In genomic region chr19:44749061-44749990, GRCm38 (mm10) we compare ENCODE assay signal across 24 mouse cellular contexts. TPM values are rescaled to one million over a fixed set of nuclear protein-coding genes. Genes with fewer than 3 reads are reported as not detected.
DNase-seq lines count a peak whose midpoint lies in the region; ATAC-seq and TF ChIP-seq lines count a peak whose summit lies in the region.
"Had no signal": no experiment of that assay in that cellular context is flagged by ENCODE, and none has a peak within 500 bp of the region (broad histone marks: within the 10 kb centered on the region; RNA-seq: fewer than 3 reads in every experiment).

No protein-coding gene starts in this region.

- peak; percentile 32 for DNase-seq in kidney, adult 11 months
- no peak for DNase-seq in kidney, postnatal 25 days
- peak; percentile 43 for DNase-seq in embryo, embryonic 9.5 days (ENCODE audit: extremely low spot score)
- peak; percentile 54 for DNase-seq in kidney, adult 2 months
- DNase-seq in thymus, adult 2 months = no peak
- DNase-seq in left cerebral cortex, adult 18-20 months (ENCODE audit: low spot score in 2 of 2) = no peak
- DNase-seq: adrenal gland, postnatal 10 days; B cell, adult 2 months; cerebellum, postnatal 25 days; heart, postnatal 36 days; layer of hippocampus, postnatal 36 days; lung, adult 18-20 months; thymus, postnatal 36 days had no signal

- peaks cover under 1% of the 10 kb centered on the region; the same call in 1 of the 2 replicates for H3K4me1 ChIP-seq in kidney, adult 2 months (ENCODE audit: control insufficient read depth, insufficient read depth, low read length)
- H3K4me1 ChIP-seq in neural tube, embryonic 12.5 days = peaks cover 22% of the 10 kb centered on the region
- H3K4me1 ChIP-seq in thymus, adult 2 months (replicated peaks; ENCODE audit: control insufficient read depth, insufficient read depth, low read length) = no peaks in the 10 kb centered on the region

- 4% methylated on average over 18 of the region's 18 CpGs for WGBS in kidney, adult 2 months
- under 1% methylated on average over 18 of the region's 18 CpGs for WGBS in neural tube, embryonic 12.5 days
- WGBS in thymus, adult 2 months = 10% methylated on average over 18 of the region's 18 CpGs

- no peak for ATAC-seq in neural tube, embryonic 12.5 days (ENCODE audit: low FRiP score, low read depth)
- no peak for ATAC-seq in monocyte, adult 5-6 weeks (replicated peaks; ENCODE audit: insufficient number of reproducible peaks, low FRiP score, low TSS enrichment, poor library complexity, severe bottlenecking)
- ATAC-seq: forebrain, embryonic 13.5 days had no signal

- peak overlapping the region; percentile 87 for H3K4me3 ChIP-seq in kidney, adult 2 months (ENCODE audit: insufficient read depth, low read depth, low read length)
- peak overlapping the region; percentile 26 for H3K4me3 ChIP-seq in neural tube, embryonic 12.5 days
- H3K4me3 ChIP-seq in thymus, adult 2 months (ENCODE audit: control insufficient read depth, insufficient read depth, low read length) = no peak overlapping the region
- H3K4me3 ChIP-seq: forebrain, embryonic 13.5 days had no signal

- H3K9ac ChIP-seq in neural tube, embryonic 12.5 days = peak overlapping the region; percentile 51; the same call in 1 of the 2 replicates
- H3K9ac ChIP-seq: embryonic facial prominence, embryonic 15.5 days; forebrain, embryonic 13.5 days; limb, embryonic 13.5 days had no signal

- no peaks in the 10 kb centered on the region for H3K27me3 ChIP-seq in kidney, adult 2 months (replicated peaks; ENCODE audit: control insufficient read depth, insufficient read depth, low read length)
- peaks cover 97% of the 10 kb centered on the region for H3K27me3 ChIP-seq in neural tube, embryonic 12.5 days (replicated peaks)
- peaks cover 34% of the 10 kb centered on the region for H3K27me3 ChIP-seq in thymus, adult 2 months (ENCODE audit: control insufficient read depth, insufficient read depth, low read length)

- H3K36me3 ChIP-seq in kidney, adult 2 months (ENCODE audit: control insufficient read depth, insufficient read depth, low read length) = no peaks in the 10 kb centered on the region
- H3K36me3 ChIP-seq in neural tube, embryonic 12.5 days = no peaks in the 10 kb centered on the region
- H3K36me3 ChIP-seq in thymus, adult 2 months (ENCODE audit: control insufficient read depth, insufficient read depth, low read length) = no peaks in the 10 kb centered on the region
- H3K36me3 ChIP-seq: embryonic facial prominence, embryonic 15.5 days; G1E; limb, embryonic 13.5 days had no signal

- no peak for TF ChIP-seq POLR2A in kidney, adult 2 months (IDR thresholded peaks at IDR 0.05; ENCODE audit: low read depth, low read length)
- TF ChIP-seq POLR2A in thymus, adult 2 months (IDR thresholded peaks at IDR 0.05; ENCODE audit: control insufficient read depth, extremely low read depth, insufficient read depth, low read length, poor library complexity) = no peak

- no peaks in the 10 kb centered on the region for H3K9me3 ChIP-seq in neural tube, embryonic 12.5 days
- H3K9me3 ChIP-seq: embryonic facial prominence, embryonic 15.5 days; forebrain, embryonic 13.5 days; G1E; limb, embryonic 13.5 days had no signal

- H3K27ac ChIP-seq in kidney, adult 2 months (ENCODE audit: insufficient read depth, low read depth, low read length) = peak overlapping the region; percentile 100
- H3K27ac ChIP-seq in neural tube, embryonic 12.5 days = 0 out of 2 replicates have a peak overlapping the region, but pooled peaks have one; percentile 28
- no peak overlapping the region for H3K27ac ChIP-seq in thymus, adult 2 months (ENCODE audit: control insufficient read depth, insufficient read depth, low read length)
- H3K27ac ChIP-seq: embryonic facial prominence, embryonic 15.5 days; forebrain, embryonic 13.5 days; limb, embryonic 13.5 days; macrophage had no signal

- TF ChIP-seq CTCF in kidney, adult 2 months (conservative IDR thresholded peaks at IDR 0.05; ENCODE audit: insufficient read depth, insufficient read length, low read depth, low read length) = no peak
- no peak for TF ChIP-seq CTCF in thymus, adult 2 months (IDR thresholded peaks at IDR 0.05; ENCODE audit: borderline replicate concordance, control insufficient read depth, extremely low read depth, insufficient read depth, low read length, poor library complexity)

- H3K4me2 ChIP-seq in neural tube, embryonic 12.5 days (replicated peaks) = peak overlapping the region; percentile 53
- H3K4me2 ChIP-seq: embryonic facial prominence, embryonic 15.5 days; forebrain, embryonic 13.5 days had no signal

RNA-seq across cellular contexts. Expression of gene Pax2, which starts 6.5 kb away (rescaled TPM):
- 25.8 and 29.7 TPM in 2 replicates for polyA plus RNA-seq in kidney, adult 2 months (2012; rRNA removed)
- polyA plus RNA-seq in neural tube, embryonic 12.5 days (2016; fragmentation: Nextera tagmentation; extraction: Ambion mirVana) = 21.9 and 23.3 TPM in 2 replicates
- not detected in 3 replicates for total RNA-seq in monocyte, adult 5-6 weeks (2017)
- polyA plus RNA-seq in thymus, adult 2 months (2012; rRNA removed) = 0.10 and 0.12 TPM in 2 replicates
- under 1 TPM; 0.23 to 0.42 TPM for total RNA-seq in left cerebral cortex, adult 18-20 months (2021)
- total RNA-seq: adrenal gland, postnatal 10 days; gastrocnemius, postnatal 10 days; heart, postnatal 36 days had no signal
- polyA plus RNA-seq: G1E; heart, embryonic 11.5 days; limb, embryonic 13.5 days; macrophage; small intestine, adult 2 months; stomach, embryonic 16.5 days had no signal

Comparison
In these comparisons a context has a peak if more than half of its experiments do, and no peak if none do; other contexts are left out.
1. DNase-seq: peak in kidney, adult 11 months (single experiment), embryo, embryonic 9.5 days (single experiment) and kidney, adult 2 months (single experiment); none in kidney, postnatal 25 days (0 of 2), thymus, adult 2 months (single experiment) and left cerebral cortex, adult 18-20 months (0 of 2).
2. RNA of gene Pax2, which starts 6.5 kb away (polyA plus RNA-seq): 25.8 to 29.7 TPM in kidney, adult 2 months and 21.9 to 23.3 TPM in neural tube, embryonic 12.5 days; 0.10 to 0.12 TPM in thymus, adult 2 months; every median in the first group is over 10 times any median in the second.